Mouse (Mus musculus) left cerebral cortex, adult 2 months (tissue): ENCODE data around the gene Nfia. TPM values are rescaled to one million over a fixed set of nuclear protein-coding genes. Genes with fewer than 3 reads are reported as not detected.

Source experiments
- DNase-seq, 2 experiments: peaks; one replicate each; pipeline ENCODE4 v3.0.0; 2021 to 2022; ENCODE audit warnings: low spot score in 2 of 2, mixed read lengths in 1 of 2; ENCODE audit errors: extremely low spot score in 1 of 2
- H3K27ac ChIP-seq: fragments of 200-600 bp; 2 replicates; pipeline ENCODE4 v1.8.1; 2022
- H3K4me3 ChIP-seq: fragments of 200-600 bp; 2 replicates; pipeline ENCODE4 v1.8.1; 2022
- CTCF ChIP-seq: fragments of 200-600 bp; IDR thresholded peaks from 2 replicates; pipeline ENCODE4 v1.8.1; 2022; ENCODE audit warnings: antibody characterized with exemption, mild to moderate bottlenecking, moderate library complexity
- intact Hi-C: fragments of 180-260 bp; cut with DNase I; formaldehyde crosslinking; loops from one replicate; pipeline ENCODE4 v1.15.1; 2025
- total RNA-seq, 2 experiments: library from RNA; stranded (reverse); gene quantifications; 2 replicates each; pipeline ENCODE4 v1.2.3; 2021

Gene Nfia
- total RNA-seq, 2 experiments from 2014 or later: 58.1 to 62.5 TPM

DNA sequence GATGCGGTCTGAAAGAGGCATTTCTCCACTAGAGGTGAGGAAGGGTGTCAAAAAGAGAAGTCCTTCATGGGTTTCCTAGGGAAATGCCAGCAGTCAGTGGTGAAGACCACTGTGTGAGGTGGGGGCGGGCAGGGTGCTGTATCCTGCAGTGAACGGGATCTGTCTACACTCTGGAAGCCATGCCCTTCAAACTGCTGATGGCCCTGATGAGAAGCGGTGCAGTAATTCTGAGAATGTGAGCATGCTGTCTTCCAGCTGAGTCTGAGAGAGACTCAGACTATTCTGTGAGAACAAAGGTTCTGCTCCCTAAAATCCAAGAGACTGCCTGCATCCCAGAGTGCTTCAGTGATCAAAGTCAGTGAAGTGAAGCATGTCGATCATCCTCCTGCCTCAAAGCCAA is 216.2 kb downstream of the Nfia start:
- Histone ChIP-seq H3K4me3 (no peak overlapping the region), H3K27ac (no peak overlapping the region)
- DNase-seq: peak in 1 of 2 experiments; percentile 7
- TF ChIP-seq CTCF: no peak
- intact Hi-C loops: no loop called here

DNA sequence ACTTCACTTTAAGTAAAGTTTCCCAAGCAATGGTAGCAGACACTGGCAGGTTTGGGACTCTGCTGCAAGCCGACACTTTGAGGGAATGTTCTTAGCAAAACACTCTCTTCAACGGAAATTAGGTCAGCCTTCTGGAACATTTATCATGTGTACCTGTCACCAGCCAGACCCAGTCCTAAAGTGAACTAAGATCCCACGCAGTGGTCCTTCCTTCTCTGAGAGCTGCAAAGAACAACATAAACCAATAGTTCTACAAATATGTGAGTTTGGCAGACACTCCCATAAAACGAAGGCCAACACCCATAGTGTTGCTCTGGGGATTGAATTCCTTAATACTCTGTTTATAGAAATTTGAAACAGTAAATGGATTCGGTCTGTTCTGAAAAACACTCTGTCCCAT is 217.9 kb downstream of the Nfia start:
- Histone ChIP-seq H3K4me3 (no peak overlapping the region), H3K27ac (no peak overlapping the region)
- DNase-seq: no peak
- intact Hi-C loops: no loop called here
- no peak for TF ChIP-seq CTCF

DNA sequence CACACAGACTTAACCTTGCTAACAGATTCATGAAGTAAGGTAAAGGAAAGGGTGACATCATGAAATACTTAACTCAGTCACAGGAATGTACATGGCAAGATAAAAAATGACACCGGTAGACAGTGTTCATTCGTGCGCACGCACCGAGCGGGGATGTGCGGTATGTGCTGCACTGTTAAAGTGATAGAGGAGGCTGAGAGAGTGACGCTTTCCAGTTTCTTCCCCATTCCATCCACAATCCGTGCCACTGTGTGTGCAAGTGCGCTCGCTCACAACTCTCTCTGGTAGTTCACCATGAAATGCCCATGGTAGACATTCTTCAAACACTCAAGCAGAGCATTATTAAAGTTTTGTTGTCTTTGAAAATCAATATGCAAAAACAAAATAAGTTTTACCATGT is 218.9 kb downstream of the Nfia start:
- no peak for TF ChIP-seq CTCF
- intact Hi-C loops: no loop called here

DNA sequence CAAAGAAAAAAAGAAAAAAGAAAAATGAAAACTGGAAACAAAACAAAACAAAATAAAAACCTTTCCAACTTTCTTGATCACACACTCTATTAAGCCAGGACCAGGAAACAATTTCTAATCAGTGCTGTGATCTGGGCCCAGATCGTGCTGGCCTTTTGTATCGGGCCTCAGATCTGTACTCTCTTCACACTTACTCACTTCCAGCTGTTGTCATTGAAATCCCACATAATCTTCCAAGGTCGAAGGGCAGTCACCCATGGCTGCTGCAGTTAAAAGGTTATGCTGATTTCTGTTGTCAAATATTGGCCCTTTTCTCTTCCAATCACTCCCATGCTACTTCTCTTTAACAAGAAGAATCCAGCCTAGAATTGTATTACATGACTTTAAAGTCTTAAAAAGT is 219.3 kb downstream of the Nfia start:
- no peak for DNase-seq
- Histone ChIP-seq H3K27ac (no peak overlapping the region), H3K4me3 (no peak overlapping the region)
- TF ChIP-seq CTCF: no peak
- intact Hi-C loops: no loop called here

More for the DNA sequence above, 218.9 kb downstream of the Nfia start:
- Histone ChIP-seq H3K27ac (no peak overlapping the region), H3K4me3 (no peak overlapping the region)
- DNase-seq: no peak

DNA sequence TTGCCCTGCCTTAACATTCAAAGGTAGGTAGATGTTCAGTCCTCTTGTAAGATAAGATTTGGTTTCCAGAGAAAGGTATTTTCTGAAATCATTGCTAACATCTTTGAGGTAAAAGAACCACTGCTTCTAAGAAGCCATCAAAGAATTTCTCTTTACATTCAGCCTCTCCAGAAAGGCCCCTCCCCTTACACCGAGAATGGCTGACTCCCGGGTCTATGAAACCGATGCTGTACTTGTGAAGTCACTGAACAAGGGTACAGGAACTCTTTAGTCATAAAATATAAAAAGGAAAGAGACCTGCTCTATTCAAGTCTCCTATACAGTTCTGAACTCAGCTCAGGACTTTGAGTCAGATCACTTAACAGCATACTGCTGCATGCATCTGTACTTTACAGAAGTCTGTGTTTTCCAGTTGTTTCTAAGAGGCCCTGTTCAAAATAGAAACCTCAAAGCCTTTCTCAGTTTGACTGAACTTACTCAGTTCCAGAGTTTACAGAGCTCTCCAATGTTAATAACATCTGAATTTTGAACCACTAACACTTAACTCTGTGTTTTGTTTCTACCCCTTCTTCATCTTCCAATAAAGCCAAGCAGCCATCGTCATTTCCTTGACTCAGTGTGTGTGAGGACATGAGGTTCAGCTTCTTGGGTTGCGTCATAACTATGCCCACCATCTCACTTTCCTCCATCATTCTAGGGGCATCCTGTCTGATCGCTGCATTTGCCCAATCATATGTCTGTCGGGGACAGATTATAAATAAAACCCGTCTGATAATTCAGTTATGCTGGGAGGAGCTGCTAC is 223.6 kb downstream of the Nfia start:
- intact Hi-C loops: no loop called here
- H3K27ac ChIP-seq: no peak overlapping the region
- no peak for DNase-seq
- no peak overlapping the region for H3K4me3 ChIP-seq
- TF ChIP-seq CTCF: no peak

DNA sequence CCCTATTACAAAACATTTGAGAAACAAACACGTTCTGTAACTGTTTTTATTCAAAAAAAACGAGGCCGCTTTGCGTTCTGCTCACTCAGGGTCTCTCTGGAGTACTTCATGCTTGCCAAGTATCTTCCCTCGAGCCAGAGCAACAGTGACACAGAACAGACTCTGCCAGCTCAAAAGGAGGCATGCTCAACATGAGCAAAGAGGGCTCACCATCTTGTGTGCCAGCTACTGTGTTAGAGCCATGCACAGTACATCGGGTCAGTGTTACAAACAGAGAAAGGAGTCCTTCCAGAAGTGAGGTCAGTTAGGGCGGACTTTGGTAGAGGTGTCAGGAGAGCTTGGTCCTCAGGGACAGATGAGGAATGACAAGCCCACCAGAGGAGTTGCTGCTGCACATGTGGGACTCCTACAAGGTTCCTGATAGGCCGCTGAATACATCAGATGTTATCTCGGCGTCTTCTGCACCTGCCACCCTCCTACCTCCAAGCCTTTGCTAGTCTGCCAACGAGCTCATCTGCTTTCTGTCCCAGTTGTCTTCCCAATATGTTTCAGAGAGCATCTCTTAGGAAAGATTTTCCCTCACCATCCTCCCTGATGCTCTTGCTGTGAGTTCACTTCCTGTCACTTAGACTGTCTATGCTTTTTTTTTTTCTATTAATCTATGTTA is 224.8 kb downstream of the Nfia start:
- intact Hi-C loops: no loop called here
- TF ChIP-seq CTCF: no peak
- peak overlapping the region; percentile 45; the same call in 1 of the 2 replicates for H3K27ac ChIP-seq
- DNase-seq: no peak
- no peak overlapping the region for H3K4me3 ChIP-seq

DNA sequence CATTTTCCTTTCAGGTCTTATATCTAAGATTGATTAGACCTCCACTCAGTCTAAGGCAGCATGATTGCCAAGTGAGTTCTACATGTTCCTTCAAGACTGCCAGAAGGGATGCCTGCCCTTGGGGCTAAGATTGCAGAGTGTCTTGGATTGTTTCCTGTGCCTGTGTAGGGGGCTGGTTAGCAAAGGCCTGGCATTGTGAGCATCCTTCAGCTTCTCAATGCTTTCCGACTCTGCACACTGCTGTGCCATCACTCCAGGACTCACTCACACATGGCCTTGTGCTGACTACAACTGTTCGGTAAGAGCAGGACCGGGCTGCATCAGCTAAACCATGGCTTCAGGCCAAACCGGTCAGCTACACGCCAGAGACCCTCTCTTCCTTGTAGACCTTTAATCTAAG is 229.7 kb downstream of the Nfia start:
- DNase-seq: no peak
- no peak overlapping the region for H3K27ac ChIP-seq
- H3K4me3 ChIP-seq: no peak overlapping the region
- intact Hi-C loops: loop anchor here (5.0 kb wide), 1 partner anchor 225 kb away; the partner anchor contains the start of gene E130114P18Rik
- TF ChIP-seq CTCF: no peak

DNA sequence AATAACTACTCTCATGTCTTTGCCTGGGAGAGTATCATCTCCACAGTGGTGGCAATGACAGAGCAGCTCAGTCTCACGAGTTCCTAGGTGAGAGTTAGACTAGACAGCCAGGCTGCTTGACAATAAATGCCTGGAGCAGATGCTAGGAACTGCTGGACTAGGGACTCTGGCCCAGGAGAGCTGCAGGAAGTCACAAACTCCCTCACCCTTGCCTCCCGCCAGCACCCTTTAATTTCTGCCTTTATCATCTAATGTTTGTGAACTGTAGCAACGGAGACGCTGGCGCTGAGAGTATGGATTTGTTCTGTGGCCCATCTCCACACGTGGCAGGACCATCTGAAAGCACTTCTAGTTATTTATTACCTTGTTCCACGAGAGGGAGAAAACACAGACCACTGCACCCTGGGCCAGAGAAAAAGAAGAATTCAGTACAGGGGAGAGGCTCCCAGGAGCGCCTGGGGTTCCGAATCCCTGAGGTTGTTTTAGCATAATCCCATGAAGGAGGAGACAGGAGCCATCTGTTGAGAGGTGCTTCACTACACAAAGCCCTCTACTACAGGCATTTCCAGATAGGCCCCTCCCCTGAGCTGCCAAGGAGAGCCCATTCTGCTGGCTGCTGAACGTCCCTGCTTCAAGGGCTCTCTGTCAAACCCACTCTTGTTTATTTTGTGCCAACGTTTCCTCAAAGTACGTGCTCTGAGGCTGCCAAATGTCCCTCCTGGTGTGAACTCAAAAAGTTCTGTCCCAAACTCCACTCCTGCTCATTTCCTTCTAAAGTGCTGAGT is 231.0 kb downstream of the Nfia start:
- intact Hi-C loops: loop anchor here (5.0 kb wide), 1 partner anchor 226 kb away; the partner anchor contains the start of gene E130114P18Rik
- TF ChIP-seq CTCF: no peak
- peak overlapping the region; percentile 63 for H3K27ac ChIP-seq
- no peak for DNase-seq
- H3K4me3 ChIP-seq: no peak overlapping the region

DNA sequence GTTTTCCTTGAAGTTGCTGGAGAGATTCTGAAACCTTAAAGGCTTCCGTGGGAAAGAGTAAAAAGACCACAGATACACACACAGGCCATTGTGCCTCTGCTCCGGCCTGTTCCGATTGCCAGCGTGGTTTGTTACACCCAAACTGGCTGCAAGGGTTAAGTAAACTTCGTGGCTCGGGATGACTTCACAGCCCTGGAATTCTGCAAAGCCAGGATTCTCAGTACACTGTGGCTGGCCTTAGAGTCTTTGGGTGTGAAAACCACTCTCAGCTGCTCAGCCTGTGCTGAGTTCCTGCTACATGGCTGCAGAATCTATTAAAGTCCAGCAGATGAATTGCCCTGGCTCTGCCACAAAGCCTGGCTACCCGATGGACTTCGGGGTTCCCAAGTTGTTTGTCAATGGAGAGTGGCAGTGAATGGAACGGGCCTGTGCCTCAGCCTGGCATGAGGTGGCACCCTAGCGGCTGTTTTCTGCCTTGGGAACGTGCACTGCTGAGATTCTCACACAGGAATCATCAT is 231.6 kb downstream of the Nfia start:
- Histone ChIP-seq H3K4me3 (no peak overlapping the region), H3K27ac (peak overlapping the region; percentile 63)
- intact Hi-C loops: loop anchor here (5.0 kb wide), 1 partner anchor 227 kb away; the partner anchor contains the start of gene E130114P18Rik
- peak; percentile 39 to 60 for DNase-seq
- TF ChIP-seq CTCF: peak; percentile 65

DNA sequence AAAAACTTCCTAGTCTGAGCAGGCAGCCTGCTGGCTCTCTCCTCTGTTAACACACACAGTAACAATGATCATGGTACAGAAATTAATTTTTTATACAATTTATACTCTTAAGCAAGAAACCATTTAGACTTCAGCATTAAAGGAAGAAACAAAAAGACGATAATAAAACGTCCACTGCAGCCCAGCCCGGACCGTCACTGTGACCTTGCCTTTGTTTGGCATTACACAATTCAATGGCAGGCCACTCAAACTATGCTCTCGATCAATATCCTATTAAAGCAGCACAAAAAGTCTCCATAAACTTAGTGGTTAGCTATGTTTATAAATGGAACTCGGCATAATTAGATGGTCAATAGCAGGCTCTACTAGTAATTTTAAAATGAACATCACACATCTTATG is 232.5 kb downstream of the Nfia start:
- TF ChIP-seq CTCF: no peak
- DNase-seq: no peak
- Histone ChIP-seq H3K27ac (no peak overlapping the region; the same call in 1 of the 2 replicates), H3K4me3 (no peak overlapping the region)
- intact Hi-C loops: loop anchor here (5.0 kb wide), 2 partner anchors 228 to 253 kb away; partner anchors contain the start of gene E130114P18Rik

DNA sequence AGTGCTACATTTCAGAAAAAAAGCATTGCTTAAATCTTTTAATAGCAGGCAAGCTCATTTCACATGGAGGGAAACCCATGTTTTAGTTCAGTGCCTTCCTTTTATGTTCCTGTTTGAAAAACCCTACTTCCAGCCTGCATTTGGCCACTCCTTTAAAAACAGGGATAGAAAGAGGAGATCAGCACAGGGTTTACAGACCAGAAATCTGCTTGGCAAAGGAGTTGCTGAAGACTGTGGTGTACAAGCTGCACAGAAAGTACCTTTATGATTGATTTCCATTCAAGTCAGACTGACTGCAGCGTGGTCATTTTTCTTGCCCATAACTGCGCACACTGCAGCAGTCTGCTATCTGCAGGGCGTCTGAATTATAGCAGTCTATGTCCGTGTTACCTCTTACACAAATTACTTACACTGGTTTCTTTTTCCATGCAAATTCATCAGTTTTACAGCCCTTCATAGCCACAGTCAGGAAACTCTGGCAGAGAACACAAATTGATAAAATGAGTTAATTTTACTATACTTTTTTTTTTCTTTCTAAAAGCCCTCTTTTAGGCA is 236.4 kb downstream of the Nfia start:
- no peak overlapping the region for H3K4me3 ChIP-seq
- no peak for DNase-seq
- H3K27ac ChIP-seq: no peak overlapping the region
- intact Hi-C loops: loop anchor here (5.0 kb wide), 1 partner anchor 257 kb away; no protein-coding TSS in a partner anchor
- no peak; the same call in 1 of the 2 replicates for TF ChIP-seq CTCF
